In genomic region chr5:92987891-92988768, GRCm38 (mm10) we compare ENCODE assay signal across 14 mouse cellular contexts. TPM values are rescaled to one million over a fixed set of nuclear protein-coding genes. Genes with fewer than 3 reads are reported as not detected.
DNase-seq lines count a peak whose midpoint lies in the region; ATAC-seq lines count a peak whose summit lies in the region.
"Had no signal": no experiment of that assay in that cellular context is flagged by ENCODE, and none has a peak within 500 bp of the region (broad histone marks: within the 10 kb centered on the region; RNA-seq: fewer than 3 reads in every experiment).

No protein-coding gene starts in this region.

- H3K9me3 ChIP-seq in embryonic facial prominence, embryonic 13.5 days = no peaks in the 10 kb centered on the region
- H3K9me3 ChIP-seq in hindbrain, embryonic 15.5 days = no peaks in the 10 kb centered on the region
- no peaks in the 10 kb centered on the region for H3K9me3 ChIP-seq in neural tube, embryonic 12.5 days
- H3K9me3 ChIP-seq in heart, embryonic 12.5 days (replicated peaks) = 0 out of 2 replicates have a peak, but pooled peaks cover 2% of the 10 kb centered on the region

- peak; percentile 53 to 63 for DNase-seq in kidney, postnatal 4 days
- no peak for DNase-seq in kidney, adult 9 months
- DNase-seq in gastrocnemius, postnatal 25 days = no peak
- DNase-seq: cerebellum, adult 8-10 months; heart, postnatal 4 days; right cerebral cortex, postnatal 14 days; thymus, postnatal 25 days had no signal

- H3K4me3 ChIP-seq in embryonic facial prominence, embryonic 13.5 days = no peak overlapping the region
- H3K4me3 ChIP-seq in hindbrain, embryonic 15.5 days = no peak overlapping the region
- H3K4me3 ChIP-seq in neural tube, embryonic 12.5 days = no peak overlapping the region
- H3K4me3 ChIP-seq in heart, embryonic 12.5 days = no peak overlapping the region
- H3K4me3 ChIP-seq: megakaryocyte, embryonic 14.5 days had no signal

- H3K27ac ChIP-seq in embryonic facial prominence, embryonic 13.5 days = peak overlapping the region; percentile 74
- H3K27ac ChIP-seq in hindbrain, embryonic 15.5 days (replicated peaks) = peak overlapping the region; percentile 55; the same call in 1 of the 2 replicates
- no peak overlapping the region for H3K27ac ChIP-seq in neural tube, embryonic 12.5 days
- no peak overlapping the region for H3K27ac ChIP-seq in heart, embryonic 12.5 days (ENCODE audit: poor library complexity, severe bottlenecking)

- ATAC-seq in embryonic facial prominence, embryonic 13.5 days (ENCODE audit: insufficient number of reproducible peaks, insufficient read depth, low FRiP score, low TSS enrichment, low read depth) = 0 out of 2 replicates have a peak, but pooled peaks have one; percentile 28
- ATAC-seq in hindbrain, embryonic 15.5 days (ENCODE audit: low FRiP score, low read depth) = peak; percentile 65
- ATAC-seq in neural tube, embryonic 12.5 days (ENCODE audit: low FRiP score, low read depth) = peak; percentile 34; the same call in 1 of the 2 replicates
- ATAC-seq in heart, embryonic 12.5 days (ENCODE audit: insufficient number of reproducible peaks, low FRiP score) = no peak
- ATAC-seq in erythroblast, adult 5-6 weeks (replicated peaks; ENCODE audit: low FRiP score, poor library complexity, severe bottlenecking) = no peak

- H3K4me1 ChIP-seq in embryonic facial prominence, embryonic 13.5 days = peaks cover 23% of the 10 kb centered on the region
- peaks cover 9% of the 10 kb centered on the region for H3K4me1 ChIP-seq in hindbrain, embryonic 15.5 days (replicated peaks)
- H3K4me1 ChIP-seq in neural tube, embryonic 12.5 days = peaks cover 8% of the 10 kb centered on the region
- peaks cover 19% of the 10 kb centered on the region for H3K4me1 ChIP-seq in heart, embryonic 12.5 days (replicated peaks)

- WGBS in embryonic facial prominence, embryonic 13.5 days = 29% methylated on average over 14 of the region's 16 CpGs
- WGBS in hindbrain, embryonic 15.5 days = 54% methylated on average over 15 of the region's 16 CpGs
- WGBS in neural tube, embryonic 12.5 days = 55% methylated on average over 16 of the region's 16 CpGs
- WGBS in heart, embryonic 12.5 days = 67% methylated on average over 16 of the region's 16 CpGs

- peak overlapping the region; percentile 41 for H3K4me2 ChIP-seq in embryonic facial prominence, embryonic 13.5 days
- peak overlapping the region; percentile 27; the same call in 1 of the 2 replicates for H3K4me2 ChIP-seq in hindbrain, embryonic 15.5 days
- H3K4me2 ChIP-seq in neural tube, embryonic 12.5 days (replicated peaks) = peak overlapping the region; percentile 29; the same call in 1 of the 2 replicates
- H3K4me2 ChIP-seq in heart, embryonic 12.5 days = no peak overlapping the region

- H3K9ac ChIP-seq in embryonic facial prominence, embryonic 13.5 days = 0 out of 2 replicates have a peak overlapping the region, but pooled peaks have one; percentile 4
- no peak overlapping the region for H3K9ac ChIP-seq in hindbrain, embryonic 15.5 days
- no peak overlapping the region for H3K9ac ChIP-seq in neural tube, embryonic 12.5 days
- H3K9ac ChIP-seq in heart, embryonic 12.5 days = no peak overlapping the region

- H3K27me3 ChIP-seq in embryonic facial prominence, embryonic 13.5 days = no peaks in the 10 kb centered on the region
- H3K27me3 ChIP-seq in hindbrain, embryonic 15.5 days = no peaks in the 10 kb centered on the region
- no peaks in the 10 kb centered on the region for H3K27me3 ChIP-seq in neural tube, embryonic 12.5 days (replicated peaks)
- H3K27me3 ChIP-seq in heart, embryonic 12.5 days (replicated peaks) = no peaks in the 10 kb centered on the region
- H3K27me3 ChIP-seq: CH12.LX had no signal

- no peaks in the 10 kb centered on the region for H3K36me3 ChIP-seq in embryonic facial prominence, embryonic 13.5 days
- H3K36me3 ChIP-seq in hindbrain, embryonic 15.5 days = no peaks in the 10 kb centered on the region
- no peaks in the 10 kb centered on the region for H3K36me3 ChIP-seq in neural tube, embryonic 12.5 days
- H3K36me3 ChIP-seq in heart, embryonic 12.5 days = no peaks in the 10 kb centered on the region

RNA-seq across cellular contexts. Expression of gene Sowahb, which starts 56.7 kb away (rescaled TPM):
- polyA plus RNA-seq in embryonic facial prominence, embryonic 13.5 days (2015; fragmentation: Nextera tagmentation; extraction: Ambion mirVana) = 0.59 and 1.3 TPM in 2 replicates
- polyA plus RNA-seq in hindbrain, embryonic 15.5 days (2015; fragmentation: Nextera tagmentation; extraction: Ambion mirVana) = 0.07 TPM in 1 of 2 replicates, not detected in the other
- polyA plus RNA-seq in neural tube, embryonic 12.5 days (2016; fragmentation: Nextera tagmentation; extraction: Ambion mirVana) = 0.10 TPM in 1 of 2 replicates, not detected in the other
- polyA plus RNA-seq in heart, embryonic 12.5 days (2016; fragmentation: Nextera tagmentation; extraction: Ambion mirVana) = 0.12 and 0.23 TPM in 2 replicates
- not detected for total RNA-seq in gastrocnemius, postnatal 25 days (2021)
- total RNA-seq in erythroblast, adult 5-6 weeks (2015; ENCODE audit: low replicate concordance) = not detected in 2 replicates
- not detected in 2 replicates for total RNA-seq in erythroblast, adult 5-6 weeks (2017; ENCODE audit: low replicate concordance)
- total RNA-seq: CH12.LX had no signal

Comparison
In these comparisons a context has a peak if more than half of its experiments do, and no peak if none do; other contexts are left out.
1. DNase-seq: peak in kidney, postnatal 4 days (2 of 2); none in kidney, adult 9 months (single experiment) and gastrocnemius, postnatal 25 days (single experiment).
2. ATAC-seq: peak in embryonic facial prominence, embryonic 13.5 days (single experiment), hindbrain, embryonic 15.5 days (single experiment) and neural tube, embryonic 12.5 days (single experiment); none in heart, embryonic 12.5 days (single experiment) and erythroblast, adult 5-6 weeks (single experiment).
3. H3K27ac ChIP-seq: peak in embryonic facial prominence, embryonic 13.5 days (single experiment) and hindbrain, embryonic 15.5 days (single experiment); none in neural tube, embryonic 12.5 days (single experiment) and heart, embryonic 12.5 days (single experiment).